In the genomic region with DNA sequence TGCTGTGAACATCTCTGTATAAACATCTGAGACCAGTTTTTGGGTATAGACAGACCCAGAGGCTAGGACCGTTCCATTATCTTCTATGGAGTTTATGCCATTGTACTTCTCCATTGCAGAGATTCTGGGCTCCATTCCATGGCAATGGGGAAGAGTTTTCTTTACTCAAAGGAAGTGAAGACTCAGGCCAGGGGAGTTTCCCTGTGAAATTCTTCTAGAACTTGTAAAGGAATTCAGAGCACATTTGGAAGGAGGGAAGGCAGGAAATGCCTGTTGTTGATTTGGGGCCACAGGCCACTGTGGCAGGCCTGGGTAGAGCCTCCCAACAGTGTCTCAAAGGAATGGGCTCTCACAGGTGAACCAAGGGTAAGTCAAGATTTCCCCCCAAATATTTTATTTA, we compare ENCODE assay signal across 15 mouse cellular contexts. TPM values are rescaled to one million over a fixed set of nuclear protein-coding genes. Genes with fewer than 3 reads are reported as not detected.
DNase-seq lines count a peak whose midpoint lies in the region; ATAC-seq and TF ChIP-seq lines count a peak whose summit lies in the region.
"Had no signal": no experiment of that assay in that cellular context is flagged by ENCODE, and none has a peak within 500 bp of the region (broad histone marks: within the 10 kb centered on the region; RNA-seq: fewer than 3 reads in every experiment).

No protein-coding gene starts in this region.

- DNase-seq in heart, adult 11 months, result peak; percentile 93
- no peak for DNase-seq in heart, postnatal 4 days
- DNase-seq in embryonic facial prominence, embryonic 14.5 days (ENCODE audit: low spot score), result peak; percentile 65
- DNase-seq in lung, postnatal 36 days, result peak; percentile 63
- no peak for DNase-seq in ovary, postnatal 10 days (ENCODE audit: low spot score)
- no peak for DNase-seq in layer of hippocampus, adult 2 months (ENCODE audit: low spot score in 2 of 2)
- DNase-seq: cerebellum, adult 11-12 months; midbrain, embryonic 14.5 days; thymus, adult 18-20 months had no signal

- TF ChIP-seq CTCF in layer of hippocampus, adult 2 months (conservative IDR thresholded peaks at IDR 0.05), result no peak

- H3K4me2 ChIP-seq in liver, embryonic 16.5 days (ENCODE audit: low read depth, low read length), result no peak overlapping the region
- H3K4me2 ChIP-seq in liver, embryonic 12.5 days, result no peak overlapping the region
- no peak overlapping the region for H3K4me2 ChIP-seq in embryonic facial prominence, embryonic 14.5 days (ENCODE audit: low read depth, low read length)
- H3K4me2 ChIP-seq: intestine, embryonic 15.5 days; liver, embryonic 15.5 days had no signal

- H3K27ac ChIP-seq in liver, embryonic 16.5 days (ENCODE audit: low read length), result 0 out of 2 replicates have a peak overlapping the region, but pooled peaks have one; percentile 24
- H3K27ac ChIP-seq in liver, embryonic 12.5 days, result no peak overlapping the region
- H3K27ac ChIP-seq in embryonic facial prominence, embryonic 14.5 days (replicated peaks; ENCODE audit: low read depth, low read length), result peak overlapping the region; percentile 58; the same call in 1 of the 2 replicates
- no peak overlapping the region for H3K27ac ChIP-seq in layer of hippocampus, adult 2 months
- H3K27ac ChIP-seq: intestine, embryonic 15.5 days; liver, embryonic 15.5 days had no signal

- peaks cover 16% of the 10 kb centered on the region for H3K4me1 ChIP-seq in liver, embryonic 16.5 days (ENCODE audit: control insufficient read depth, low read depth, low read length)
- peaks cover 24% of the 10 kb centered on the region; the same call in 1 of the 2 replicates for H3K4me1 ChIP-seq in liver, embryonic 12.5 days
- H3K4me1 ChIP-seq in embryonic facial prominence, embryonic 14.5 days (ENCODE audit: control insufficient read depth, insufficient read depth, low read length), result peaks cover 18% of the 10 kb centered on the region

- peaks cover 21% of the 10 kb centered on the region for H3K36me3 ChIP-seq in liver, embryonic 16.5 days (ENCODE audit: control insufficient read depth, insufficient read depth)
- H3K36me3 ChIP-seq in liver, embryonic 12.5 days, result peaks cover 45% of the 10 kb centered on the region
- H3K36me3 ChIP-seq in embryonic facial prominence, embryonic 14.5 days (ENCODE audit: control insufficient read depth, insufficient read depth, low read length), result peaks cover 51% of the 10 kb centered on the region

- H3K27me3 ChIP-seq in liver, embryonic 16.5 days (ENCODE audit: control insufficient read depth, insufficient read depth, low read depth, low read length), result no peaks in the 10 kb centered on the region
- no peaks in the 10 kb centered on the region for H3K27me3 ChIP-seq in liver, embryonic 12.5 days (replicated peaks)
- H3K27me3 ChIP-seq in embryonic facial prominence, embryonic 14.5 days (replicated peaks; ENCODE audit: control insufficient read depth, insufficient read depth, low read length), result no peaks in the 10 kb centered on the region
- H3K27me3 ChIP-seq: intestine, embryonic 15.5 days; liver, embryonic 15.5 days had no signal

- no peak overlapping the region for H3K9ac ChIP-seq in liver, embryonic 16.5 days (ENCODE audit: low read depth, low read length)
- H3K9ac ChIP-seq in liver, embryonic 12.5 days, result no peak overlapping the region
- H3K9ac ChIP-seq in embryonic facial prominence, embryonic 14.5 days (ENCODE audit: low read depth, low read length), result no peak overlapping the region
- H3K9ac ChIP-seq: intestine, embryonic 15.5 days; liver, embryonic 15.5 days had no signal

- WGBS in liver, embryonic 16.5 days (ENCODE audit: insufficient replicate concordance), result 59% methylated on average over 1 of the region's 1 CpGs
- 64% methylated on average over 1 of the region's 1 CpGs for WGBS in liver, embryonic 12.5 days (ENCODE audit: insufficient replicate concordance)
- WGBS in embryonic facial prominence, embryonic 14.5 days, result 69% methylated on average over 1 of the region's 1 CpGs

- no peaks in the 10 kb centered on the region for H3K9me3 ChIP-seq in liver, embryonic 16.5 days (replicated peaks; ENCODE audit: control insufficient read depth, low read length)
- no peaks in the 10 kb centered on the region for H3K9me3 ChIP-seq in liver, embryonic 12.5 days (replicated peaks)
- no peaks in the 10 kb centered on the region for H3K9me3 ChIP-seq in embryonic facial prominence, embryonic 14.5 days (ENCODE audit: control insufficient read depth, low read length)
- H3K9me3 ChIP-seq: G1E; intestine, embryonic 15.5 days; liver, embryonic 15.5 days had no signal

- no peak for ATAC-seq in liver, embryonic 16.5 days (ENCODE audit: low read depth)
- ATAC-seq in liver, embryonic 12.5 days, result no peak
- no peak for ATAC-seq in embryonic facial prominence, embryonic 14.5 days (ENCODE audit: low read depth)
- ATAC-seq: activated CD4-positive, CD25-positive, alpha-beta regulatory T cell, adult 4 months; intestine, embryonic 15.5 days had no signal

- H3K4me3 ChIP-seq in liver, embryonic 16.5 days (ENCODE audit: low read depth, low read length), result no peak overlapping the region
- H3K4me3 ChIP-seq in liver, embryonic 12.5 days, result no peak overlapping the region
- H3K4me3 ChIP-seq in embryonic facial prominence, embryonic 14.5 days (ENCODE audit: low read depth, low read length), result no peak overlapping the region
- H3K4me3 ChIP-seq in layer of hippocampus, adult 2 months, result no peak overlapping the region
- H3K4me3 ChIP-seq: intestine, embryonic 15.5 days; liver, embryonic 15.5 days had no signal

RNA-seq across cellular contexts. Expression of gene Sik1, which starts 11.7 kb away (rescaled TPM):
- total RNA-seq in heart, postnatal 4 days (2021), result 10 to 100 TPM; 74.3 to 79.7 TPM
- 5.4 and 5.9 TPM in 2 replicates for polyA plus RNA-seq in liver, embryonic 16.5 days (2015; fragmentation: Nextera tagmentation; extraction: Ambion mirVana)
- 5.9 and 7.0 TPM in 2 replicates for polyA plus RNA-seq in liver, embryonic 12.5 days (2016; fragmentation: Nextera tagmentation; extraction: Ambion mirVana)
- 25.1 and 27.8 TPM in 2 replicates for polyA plus RNA-seq in embryonic facial prominence, embryonic 14.5 days (2014; fragmentation: Nextera tagmentation; extraction: Ambion mirVana)
- total RNA-seq in layer of hippocampus, adult 2 months (2021), result 10 to 100 TPM; 12.4 to 15.4 TPM

Comparison
In these comparisons a context has a peak if more than half of its experiments do, and no peak if none do; other contexts are left out.
1. DNase-seq: peak in heart, adult 11 months (single experiment), embryonic facial prominence, embryonic 14.5 days (single experiment) and lung, postnatal 36 days (single experiment); none in heart, postnatal 4 days (single experiment), ovary, postnatal 10 days (single experiment) and layer of hippocampus, adult 2 months (0 of 2).
2. H3K27ac ChIP-seq: peak in liver, embryonic 16.5 days (single experiment) and embryonic facial prominence, embryonic 14.5 days (single experiment); none in liver, embryonic 12.5 days (single experiment) and layer of hippocampus, adult 2 months (single experiment).